Mouse (Mus musculus): ENCODE data around the gene Cdh3.

- no peak for TF ChIP-seq CTCF (conservative IDR thresholded peaks at IDR 0.05; ENCODE audit: low read length)
- TF ChIP-seq NANOG (IDR thresholded peaks at IDR 0.05; ENCODE audit: borderline replicate concordance, low read length), result no peak
- no peak for TF ChIP-seq POU5F1 (IDR thresholded peaks at IDR 0.05; ENCODE audit: borderline replicate concordance, low read length)
Measured at GRCm38 (mm10) chr8:106586896-106587295, 76.2 kb downstream of the Cdh3 start.
